Mouse (Mus musculus) C2C12 (cell line): ENCODE data around the gene Parp6.

Experiments used
- CEBPB ChIP-seq: IDR thresholded peaks from one replicate; pipeline ENCODE4 v1.6.1; 2011; ENCODE audit warnings: low read depth, mild to moderate bottlenecking, control low read depth, moderate library complexity
- CTCF ChIP-seq: IDR thresholded peaks from one replicate; pipeline ENCODE4 v1.5.1; 2011; ENCODE audit not compliant: control insufficient read depth, insufficient read depth, insufficient read length
- FOSL1 ChIP-seq: IDR thresholded peaks from one replicate; pipeline ENCODE4 v1.8.0; 2011; ENCODE audit warnings: mild to moderate bottlenecking, low read length; ENCODE audit not compliant: poor library complexity, insufficient read depth, severe bottlenecking
- MAX ChIP-seq: IDR thresholded peaks from one replicate; pipeline ENCODE4 v1.6.1; 2011; ENCODE audit warnings: mild to moderate bottlenecking, control low read depth
- MYOD1 ChIP-seq: IDR thresholded peaks from one replicate; pipeline ENCODE4 v1.6.1; 2011; ENCODE audit warnings: low read depth; ENCODE audit not compliant: control insufficient read depth, insufficient read length
- MYOG ChIP-seq: IDR thresholded peaks from one replicate; pipeline ENCODE4 v1.6.1; 2011; ENCODE audit not compliant: control insufficient read depth, insufficient read length; ENCODE audit errors: extremely low read depth
- USF1 ChIP-seq: IDR thresholded peaks from one replicate; pipeline ENCODE4 v1.6.1; 2011; ENCODE audit warnings: low read depth, mild to moderate bottlenecking, control low read depth, moderate library complexity

GRCm38 (mm10) chr9:59680534-59680875 lies 63.4 kb downstream of the Parp6 start:
- TF ChIP-seq CTCF (no peak), USF1 (no peak), MAX (no peak), CEBPB (no peak), FOSL1 (no peak), MYOG (no peak), MYOD1 (no peak)
